Mouse (Mus musculus) limb, embryonic 12.5 days (tissue): ENCODE measurements at regions not wholly inside any gene's neighbourhood (a gene's known extent, or its start where the extent isn't known, plus 50 kb on each side); places are given as distances from the start of the nearest gene placed in this dataset.

ENCODE experiments used
- ATAC-seq: fragments of 200-750 bp; cut with Nextera tagmentation; 2 replicates; pipeline ENCODE4 v1.8.0; 2017; ENCODE audit warnings: low read depth, moderate TSS enrichment; ENCODE audit not compliant: insufficient number of reproducible peaks, insufficient read depth, low FRiP score, low TSS enrichment
- H3K27ac ChIP-seq: fragments of 300-500 bp; sonication (generic); 2 replicates; pipeline ENCODE4 v1.5.1; 2016; ENCODE audit warnings: mild to moderate bottlenecking, moderate library complexity
- H3K27me3 ChIP-seq: fragments of 300-500 bp; sonication (generic); 2 replicates; pipeline ENCODE4 v1.6.1; 2016; ENCODE audit warnings: mild to moderate bottlenecking, moderate library complexity
- H3K36me3 ChIP-seq: fragments of 300-500 bp; sonication (generic); 2 replicates; pipeline ENCODE4 v1.6.1; 2016; ENCODE audit warnings: mild to moderate bottlenecking, moderate library complexity
- H3K4me1 ChIP-seq: fragments of 300-500 bp; sonication (generic); replicated peaks from 2 replicates; pipeline ENCODE4 v1.6.1; 2016
- H3K4me2 ChIP-seq: fragments of 300-500 bp; sonication (generic); 2 replicates; pipeline ENCODE4 v1.6.1; 2016; ENCODE audit warnings: mild to moderate bottlenecking, moderate library complexity
- H3K4me3 ChIP-seq: fragments of 300-500 bp; sonication (generic); replicated peaks from 2 replicates; pipeline ENCODE4 v1.5.1; 2016; ENCODE audit warnings: mild to moderate bottlenecking
- H3K9ac ChIP-seq: fragments of 300-500 bp; sonication (generic); replicated peaks from 2 replicates; pipeline ENCODE4 v1.6.1; 2016; ENCODE audit warnings: mild to moderate bottlenecking, moderate library complexity
- H3K9me3 ChIP-seq: fragments of 300-500 bp; sonication (generic); 2 replicates; pipeline ENCODE4 v1.6.1; 2016; ENCODE audit warnings: mild to moderate bottlenecking, moderate library complexity
- WGBS: fragments of 180-500 bp; shearing (Covaris S2); methylation state at CpG from one replicate; pipeline ENCODE4 v1.1.7; 2016; 5-methylcytosine and 5-hydroxymethylcytosine counted together

GRCm38 (mm10) chr17:10078536-10079319, 240.9 kb downstream of the Qk start:
- Histone ChIP-seq H3K4me1 (no peaks in the 10 kb centered on the region), H3K27me3 (no peaks in the 10 kb centered on the region), H3K9me3 (no peaks in the 10 kb centered on the region), H3K36me3 (no peaks in the 10 kb centered on the region), H3K4me2 (no peak overlapping the region), H3K4me3 (no peak overlapping the region), H3K27ac (no peak overlapping the region), H3K9ac (no peak overlapping the region)
- ATAC-seq: no peak
- 42% methylated on average over 7 of the region's 7 CpGs for WGBS

- Histone ChIP-seq H3K4me3 (no peak overlapping the region), H3K27ac (no peak overlapping the region), H3K36me3 (no peaks in the 10 kb centered on the region), H3K27me3 (no peaks in the 10 kb centered on the region), H3K9me3 (no peaks in the 10 kb centered on the region), H3K4me1 (no peaks in the 10 kb centered on the region), H3K4me2 (no peak overlapping the region), H3K9ac (no peak overlapping the region)
- no peak for ATAC-seq
Observed at GRCm38 (mm10) chr17:10073301-10073700, 246.4 kb downstream of the Qk start.

- H3K36me3 ChIP-seq: no peaks in the 10 kb centered on the region
- H3K4me1 ChIP-seq: no peaks in the 10 kb centered on the region
- H3K9ac ChIP-seq: no peak overlapping the region
- H3K27me3 ChIP-seq: no peaks in the 10 kb centered on the region
- ATAC-seq: no peak
- H3K9me3 ChIP-seq: no peaks in the 10 kb centered on the region
- H3K27ac ChIP-seq: no peak overlapping the region
- no peak overlapping the region for H3K4me3 ChIP-seq
- WGBS: 93% methylated on average over 3 of the region's 3 CpGs
- no peak overlapping the region for H3K4me2 ChIP-seq
Observed at GRCm38 (mm10) chr17:10069251-10069650, 250.4 kb downstream of the Qk start.

GRCm38 (mm10) chr17:10065131-10065530, 254.5 kb downstream of the Qk start:
- H3K4me3 ChIP-seq: no peak overlapping the region
- H3K9ac ChIP-seq: no peak overlapping the region
- ATAC-seq: no peak
- no peak overlapping the region for H3K27ac ChIP-seq
- WGBS: 73% methylated on average over 3 of the region's 3 CpGs
- H3K4me2 ChIP-seq: no peak overlapping the region
- H3K36me3 ChIP-seq: no peaks in the 10 kb centered on the region
- no peaks in the 10 kb centered on the region for H3K4me1 ChIP-seq
- H3K9me3 ChIP-seq: no peaks in the 10 kb centered on the region
- H3K27me3 ChIP-seq: no peaks in the 10 kb centered on the region

- no peak overlapping the region for H3K9ac ChIP-seq
- H3K4me2 ChIP-seq: no peak overlapping the region
- H3K9me3 ChIP-seq: no peaks in the 10 kb centered on the region
- no peaks in the 10 kb centered on the region for H3K4me1 ChIP-seq
- H3K36me3 ChIP-seq: no peaks in the 10 kb centered on the region
- H3K27ac ChIP-seq: no peak overlapping the region
- 81% methylated on average over 8 of the region's 8 CpGs for WGBS
- no peak overlapping the region for H3K4me3 ChIP-seq
- H3K27me3 ChIP-seq: no peaks in the 10 kb centered on the region
- no peak for ATAC-seq
Observed at GRCm38 (mm10) chr17:10062546-10063100, 257.0 kb downstream of the Qk start.

GRCm38 (mm10) chr17:10057736-10058135, 261.9 kb downstream of the Qk start:
- H3K4me1 ChIP-seq: no peaks in the 10 kb centered on the region
- H3K4me2 ChIP-seq: no peak overlapping the region
- ATAC-seq: no peak
- H3K36me3 ChIP-seq: no peaks in the 10 kb centered on the region
- H3K9me3 ChIP-seq: no peaks in the 10 kb centered on the region
- no peak overlapping the region for H3K27ac ChIP-seq
- H3K9ac ChIP-seq: no peak overlapping the region
- no peaks in the 10 kb centered on the region for H3K27me3 ChIP-seq
- WGBS: 92% methylated on average over 1 of the region's 1 CpGs
- H3K4me3 ChIP-seq: no peak overlapping the region

GRCm38 (mm10) chr17:10056096-10056495, 263.6 kb downstream of the Qk start:
- no peak for ATAC-seq
- no peak overlapping the region for H3K4me3 ChIP-seq
- H3K27me3 ChIP-seq: no peaks in the 10 kb centered on the region
- H3K36me3 ChIP-seq: no peaks in the 10 kb centered on the region
- H3K27ac ChIP-seq: no peak overlapping the region
- H3K9me3 ChIP-seq: no peaks in the 10 kb centered on the region
- no peak overlapping the region for H3K4me2 ChIP-seq
- H3K4me1 ChIP-seq: no peaks in the 10 kb centered on the region
- H3K9ac ChIP-seq: no peak overlapping the region
- WGBS: 88% methylated on average over 2 of the region's 2 CpGs

- Histone ChIP-seq H3K4me2 (no peak overlapping the region), H3K4me3 (no peak overlapping the region), H3K4me1 (no peaks in the 10 kb centered on the region), H3K36me3 (no peaks in the 10 kb centered on the region), H3K27me3 (no peaks in the 10 kb centered on the region), H3K9me3 (no peaks in the 10 kb centered on the region), H3K9ac (no peak overlapping the region), H3K27ac (no peak overlapping the region)
- WGBS: 84% methylated on average over 5 of the region's 5 CpGs
- no peak for ATAC-seq
Observed at GRCm38 (mm10) chr17:10054375-10054774, 265.3 kb downstream of the Qk start.

- no peaks in the 10 kb centered on the region for H3K27me3 ChIP-seq
- 0 out of 2 replicates have a peak, but pooled peaks cover 4% of the 10 kb centered on the region for H3K9me3 ChIP-seq
- H3K36me3 ChIP-seq: no peaks in the 10 kb centered on the region
- H3K9ac ChIP-seq: no peak overlapping the region
- H3K4me3 ChIP-seq: no peak overlapping the region
- H3K27ac ChIP-seq: no peak overlapping the region
- no peak for ATAC-seq
- WGBS: 77% methylated on average over 5 of the region's 5 CpGs
- H3K4me2 ChIP-seq: no peak overlapping the region
- H3K4me1 ChIP-seq: no peaks in the 10 kb centered on the region
Observed at GRCm38 (mm10) chr17:10044336-10044735, 275.3 kb downstream of the Qk start.

- no peaks in the 10 kb centered on the region for H3K36me3 ChIP-seq
- no peaks in the 10 kb centered on the region for H3K9me3 ChIP-seq
- H3K4me3 ChIP-seq: no peak overlapping the region
- no peak overlapping the region for H3K9ac ChIP-seq
- 87% methylated on average over 5 of the region's 5 CpGs for WGBS
- no peaks in the 10 kb centered on the region for H3K27me3 ChIP-seq
- no peaks in the 10 kb centered on the region for H3K4me1 ChIP-seq
- no peak overlapping the region for H3K4me2 ChIP-seq
- no peak overlapping the region for H3K27ac ChIP-seq
- ATAC-seq: no peak
Observed at GRCm38 (mm10) chr17:10042042-10042652, 277.5 kb downstream of the Qk start.

GRCm38 (mm10) chr17:10040951-10041359, 278.7 kb downstream of the Qk start:
- Histone ChIP-seq H3K4me2 (no peak overlapping the region), H3K4me1 (no peaks in the 10 kb centered on the region), H3K9me3 (no peaks in the 10 kb centered on the region), H3K4me3 (no peak overlapping the region), H3K36me3 (no peaks in the 10 kb centered on the region), H3K9ac (no peak overlapping the region), H3K27ac (no peak overlapping the region), H3K27me3 (no peaks in the 10 kb centered on the region)
- 61% methylated on average over 4 of the region's 4 CpGs for WGBS
- ATAC-seq: no peak
